Mouse (Mus musculus): ENCODE measurements around the gene Sh3gl2.

The Sh3gl2 gene

GRCm38 (mm10) chr4:85305912-85306573 is 101.1 kb downstream of the Sh3gl2 start:
- DNase-seq (ENCODE audit: extremely low spot score) = no peak

- DNase-seq (ENCODE audit: extremely low spot score) = no peak
Observed at GRCm38 (mm10) chr4:85319092-85319491, 114.2 kb downstream of the Sh3gl2 start.

GRCm38 (mm10) chr4:85325454-85325853 is 120.5 kb downstream of the Sh3gl2 start:
- no peak for DNase-seq (ENCODE audit: extremely low spot score)

GRCm38 (mm10) chr4:85326052-85326451 is 121.1 kb downstream of the Sh3gl2 start:
- DNase-seq (ENCODE audit: extremely low spot score) = no peak

- no peak for DNase-seq (ENCODE audit: extremely low spot score)
Observed at GRCm38 (mm10) chr4:85334688-85335200, 129.8 kb downstream of the Sh3gl2 start.

- no peak for DNase-seq (ENCODE audit: extremely low spot score)
Observed at GRCm38 (mm10) chr4:85336356-85336755, 131.4 kb downstream of the Sh3gl2 start.

GRCm38 (mm10) chr4:85339126-85339525 is 134.2 kb downstream of the Sh3gl2 start:
- DNase-seq (ENCODE audit: extremely low spot score) = no peak

- no peak for DNase-seq (ENCODE audit: extremely low spot score)
Observed at GRCm38 (mm10) chr4:85340686-85341085, 135.8 kb downstream of the Sh3gl2 start.

- no peak for DNase-seq (ENCODE audit: extremely low spot score)
Observed at GRCm38 (mm10) chr4:85345911-85346310, 141.0 kb downstream of the Sh3gl2 start.

- no peak for DNase-seq (ENCODE audit: extremely low spot score)
Observed at GRCm38 (mm10) chr4:85348079-85348643, 143.2 kb downstream of the Sh3gl2 start.

- no peak for DNase-seq (ENCODE audit: extremely low spot score)
Observed at GRCm38 (mm10) chr4:85362661-85363060, 157.7 kb downstream of the Sh3gl2 start.

- no peak for DNase-seq (ENCODE audit: extremely low spot score)
Observed at GRCm38 (mm10) chr4:85363205-85363604, 158.3 kb downstream of the Sh3gl2 start.

GRCm38 (mm10) chr4:85371036-85371435 is 166.1 kb downstream of the Sh3gl2 start:
- DNase-seq (ENCODE audit: extremely low spot score) = no peak

GRCm38 (mm10) chr4:85374801-85375200 is 169.9 kb downstream of the Sh3gl2 start:
- DNase-seq (ENCODE audit: extremely low spot score) = no peak

- no peak for DNase-seq (ENCODE audit: extremely low spot score)
Observed at GRCm38 (mm10) chr4:85376187-85376586, 171.3 kb downstream of the Sh3gl2 start.

GRCm38 (mm10) chr4:85376610-85377009 is 171.7 kb downstream of the Sh3gl2 start:
- DNase-seq (ENCODE audit: extremely low spot score) = no peak

- no peak for DNase-seq (ENCODE audit: extremely low spot score)
Observed at GRCm38 (mm10) chr4:85385241-85385640, 180.3 kb downstream of the Sh3gl2 start.

- DNase-seq (ENCODE audit: extremely low spot score) = no peak
Observed at GRCm38 (mm10) chr4:85387676-85388075, 182.8 kb downstream of the Sh3gl2 start.

- no peak for DNase-seq (ENCODE audit: extremely low spot score)
Observed at GRCm38 (mm10) chr4:85391795-85392194, 186.9 kb downstream of the Sh3gl2 start.

- no peak for DNase-seq (ENCODE audit: extremely low spot score)
Observed at GRCm38 (mm10) chr4:85398765-85399164, 193.8 kb downstream of the Sh3gl2 start.

GRCm38 (mm10) chr4:85402823-85403222 is 197.9 kb downstream of the Sh3gl2 start:
- peak; percentile 45 for DNase-seq (ENCODE audit: extremely low spot score)

GRCm38 (mm10) chr4:85404424-85405194 is 199.7 kb downstream of the Sh3gl2 start:
- DNase-seq (ENCODE audit: extremely low spot score) = peak; percentile 78

- DNase-seq (ENCODE audit: extremely low spot score) = no peak
Observed at GRCm38 (mm10) chr4:85405276-85405675, 200.3 kb downstream of the Sh3gl2 start.

Data from embryo, embryonic 9.5 days (tissue).